Mouse (Mus musculus) ovary, postnatal 36 days (tissue): ENCODE data around the gene Olfr166.
"Not testable (repeated sequence)": the region's sequence is repeated elsewhere in the genome, so short reads cannot be mapped to it uniquely, and the experiment has no call there.

Experiments used
- DNase-seq: peaks from one replicate; pipeline ENCODE4 v3.0.0; 2022; ENCODE audit warnings: low spot score, mixed read lengths

Olfr166 gene

DNA sequence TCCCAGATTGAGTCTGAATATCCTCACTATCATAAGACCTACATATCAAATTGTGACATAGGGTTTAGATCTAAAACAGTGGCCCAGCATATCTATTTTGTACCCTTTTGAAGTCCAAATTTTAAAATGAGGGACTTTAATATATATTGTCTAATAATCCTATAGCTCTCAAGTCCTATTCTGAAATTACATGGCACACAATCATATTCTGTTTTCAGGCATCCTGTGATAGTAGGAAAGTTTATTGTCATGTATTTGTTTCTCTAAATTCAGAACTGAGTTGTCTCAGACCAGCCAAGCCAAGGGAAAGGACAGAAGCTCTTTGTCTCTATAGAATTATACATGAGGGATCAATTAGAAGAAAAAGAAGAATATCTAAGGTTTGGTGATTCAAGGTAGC is at the start of gene Olfr166:
Olfr166 (plus strand) TSS at position 301 of the 400 bp plus-strand sequence.
- DNase-seq = no peak

GRCm38 (mm10) chr16:19458741-19459140 is 24.8 kb upstream of the Olfr166 start:
- not testable (repeated sequence) for DNase-seq

GRCm38 (mm10) chr16:19464365-19464764 is 19.1 kb upstream of the Olfr166 start:
- DNase-seq = no peak

- no peak for DNase-seq
Observed at GRCm38 (mm10) chr16:19522166-19522565, 38.7 kb downstream of the Olfr166 start, which contains the start of gene Olfr167. Gene Olfr167, minus strand, starts transcription at chr16:19522266.

DNA sequence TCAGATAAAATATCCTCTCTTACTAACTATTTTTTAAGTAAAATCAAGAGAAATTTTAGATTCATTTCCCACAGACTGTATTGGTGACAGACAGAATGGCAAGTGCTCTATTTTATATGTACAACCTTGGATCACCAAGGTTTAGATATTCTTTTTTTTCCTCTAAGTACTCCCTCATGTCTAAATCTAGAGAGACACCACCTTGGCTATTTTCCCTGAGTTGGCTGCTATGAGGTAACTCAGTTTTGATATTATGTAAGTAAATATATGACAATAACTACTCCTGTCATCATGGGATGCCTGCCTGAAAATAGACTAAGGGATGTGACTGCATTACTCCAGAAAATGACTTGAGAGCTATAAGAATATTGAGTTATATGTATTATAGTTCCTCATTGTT is 52.0 kb downstream of the Olfr166 start, which contains the start of gene Olfr168:
Olfr168 (minus strand) TSS at position 101 of the 400 bp plus-strand sequence.
- DNase-seq = no peak
